30 mouse cellular contexts compared by ENCODE assay signal in genomic region chr8:104068421-104069035, GRCm38 (mm10). TPM values are rescaled to one million over a fixed set of nuclear protein-coding genes. Genes with fewer than 3 reads are reported as not detected.
A peak's percentile ranks its signal among the peaks of the same experiment; 100 is the strongest.
DNase-seq lines count a peak whose midpoint lies in the region; TF ChIP-seq lines count a peak whose summit lies in the region.
"Had no signal": no experiment of that assay in that cellular context is flagged by ENCODE, and none has a peak within 500 bp of the region (broad histone marks: within the 10 kb centered on the region; RNA-seq: fewer than 3 reads in every experiment).

No protein-coding gene starts in this region.

- DNase-seq in heart, adult 11 months = peak; percentile 45
- no peak for DNase-seq in heart, postnatal 36 days
- peak; percentile 45 for DNase-seq in retina, postnatal 1 day
- DNase-seq in retina, embryonic 14.5 days (ENCODE audit: low spot score) = no peak
- DNase-seq in ZHBTc4 (ENCODE audit: low read depth, low spot score) = peak; percentile 72
- DNase-seq in thymus, adult 18-20 months = no peak
- DNase-seq: adrenal gland, postnatal 10 days; cerebellum, adult 11 months; cerebellum, adult 9-10 months; embryo, embryonic 11 days; heart, postnatal 10 days; kidney, adult 8-10 months; kidney, postnatal 4 days; thymus, adult 2 months; thymus, postnatal 36 days had no signal

- TF ChIP-seq POLR2A in ES-Bruce4 (IDR thresholded peaks at IDR 0.05; ENCODE audit: insufficient read depth, low read length) = no peak

- H3K9me3 ChIP-seq in ES-Bruce4 (replicated peaks; ENCODE audit: control insufficient read depth, insufficient read depth, low read length, poor library complexity, severe bottlenecking) = no peaks in the 10 kb centered on the region; the same call in 1 of the 2 replicates
- H3K9me3 ChIP-seq: embryonic facial prominence, embryonic 12.5 days; forebrain, embryonic 10.5 days; forebrain, embryonic 15.5 days; heart, embryonic 13.5 days; hindbrain, embryonic 10.5 days; hindbrain, embryonic 15.5 days; limb, embryonic 13.5 days; liver, embryonic 15.5 days; lung, embryonic 15.5 days; midbrain, embryonic 13.5 days; neural tube, embryonic 13.5 days; stomach, embryonic 15.5 days had no signal

- no peak overlapping the region for H3K27ac ChIP-seq in ES-Bruce4 (ENCODE audit: insufficient read depth, low read length)
- H3K27ac ChIP-seq: embryonic facial prominence, embryonic 12.5 days; forebrain, embryonic 10.5 days; forebrain, embryonic 15.5 days; heart, embryonic 13.5 days; hindbrain, embryonic 10.5 days; hindbrain, embryonic 15.5 days; kidney, postnatal 0 days; limb, embryonic 13.5 days; liver, embryonic 15.5 days; lung, embryonic 15.5 days; midbrain, embryonic 13.5 days; neural tube, embryonic 13.5 days; stomach, embryonic 15.5 days had no signal

- no peak for TF ChIP-seq CTCF in ES-Bruce4 (IDR thresholded peaks at IDR 0.05; ENCODE audit: low read depth, low read length)

- no peaks in the 10 kb centered on the region for H3K27me3 ChIP-seq in ES-Bruce4 (ENCODE audit: control insufficient read depth, insufficient read depth, low read length, poor library complexity, severe bottlenecking)
- H3K27me3 ChIP-seq: embryonic facial prominence, embryonic 12.5 days; forebrain, embryonic 15.5 days; heart, embryonic 13.5 days; hindbrain, embryonic 15.5 days; limb, embryonic 13.5 days; liver, embryonic 15.5 days; lung, embryonic 15.5 days; midbrain, embryonic 13.5 days; neural tube, embryonic 13.5 days; stomach, embryonic 15.5 days had no signal

- H3K4me3 ChIP-seq in ES-Bruce4 (ENCODE audit: low read depth, low read length) = no peak overlapping the region
- H3K4me3 ChIP-seq: embryonic facial prominence, embryonic 12.5 days; forebrain, embryonic 10.5 days; forebrain, embryonic 15.5 days; heart, embryonic 13.5 days; hindbrain, embryonic 10.5 days; hindbrain, embryonic 15.5 days; limb, embryonic 13.5 days; liver, embryonic 15.5 days; lung, embryonic 15.5 days; midbrain, embryonic 13.5 days; neural tube, embryonic 13.5 days; stomach, embryonic 15.5 days had no signal

- intact Hi-C loops in heart, postnatal 36 days (cut with DNase I) = no loop called here

- no peak overlapping the region for H3K9ac ChIP-seq in ES-Bruce4 (ENCODE audit: low read depth, poor library complexity, severe bottlenecking)
- H3K9ac ChIP-seq: embryonic facial prominence, embryonic 12.5 days; forebrain, embryonic 15.5 days; heart, embryonic 13.5 days; hindbrain, embryonic 15.5 days; limb, embryonic 13.5 days; liver, embryonic 15.5 days; lung, embryonic 15.5 days; midbrain, embryonic 13.5 days; neural tube, embryonic 13.5 days; stomach, embryonic 15.5 days had no signal

- 0 out of 2 replicates have a peak, but pooled peaks have one; percentile 34 for TF ChIP-seq EP300 in ES-Bruce4 (IDR thresholded peaks at IDR 0.05; ENCODE audit: insufficient read depth, low read depth, low read length)

- no peaks in the 10 kb centered on the region for H3K4me1 ChIP-seq in ES-Bruce4 (ENCODE audit: control insufficient read depth, insufficient read depth, low read length)
- H3K4me1 ChIP-seq: forebrain, embryonic 10.5 days; forebrain, embryonic 15.5 days; heart, embryonic 13.5 days; hindbrain, embryonic 10.5 days; hindbrain, embryonic 15.5 days; liver, embryonic 15.5 days; lung, embryonic 15.5 days; midbrain, embryonic 13.5 days; neural tube, embryonic 13.5 days; stomach, embryonic 15.5 days had no signal

- no peaks in the 10 kb centered on the region for H3K36me3 ChIP-seq in ES-Bruce4 (ENCODE audit: control insufficient read depth, insufficient read depth, low read length, poor library complexity, severe bottlenecking)
- H3K36me3 ChIP-seq: embryonic facial prominence, embryonic 12.5 days; forebrain, embryonic 10.5 days; forebrain, embryonic 15.5 days; heart, embryonic 13.5 days; hindbrain, embryonic 10.5 days; hindbrain, embryonic 15.5 days; limb, embryonic 13.5 days; liver, embryonic 15.5 days; lung, embryonic 15.5 days; midbrain, embryonic 13.5 days; neural tube, embryonic 13.5 days; stomach, embryonic 15.5 days had no signal

RNA-seq across cellular contexts. Expression of gene Cdh5, which starts 32.9 kb away (rescaled TPM):
- total RNA-seq in heart, postnatal 36 days (2021) = 100 to 1,000 TPM; 133 to 159 TPM
- polyA plus RNA-seq in ES-Bruce4 (2011; ENCODE audit: insufficient read depth, insufficient read length, low read depth, missing spikeins) = 0.34 and 0.38 TPM in 2 replicates
- total RNA-seq: megakaryocyte progenitor cell, adult 5-6 weeks had no signal

Comparison
In these comparisons a context has a peak if more than half of its experiments do, and no peak if none do; other contexts are left out.
1. DNase-seq: peak in heart, adult 11 months (single experiment), retina, postnatal 1 day (single experiment) and ZHBTc4 (single experiment); none in heart, postnatal 36 days (0 of 2), retina, embryonic 14.5 days (single experiment) and thymus, adult 18-20 months (0 of 2).